ENCODE assay signal across 8 mouse cellular contexts in genomic region chr2:181764600-181764999, GRCm38 (mm10). TPM values are rescaled to one million over a fixed set of nuclear protein-coding genes. Genes with fewer than 3 reads are reported as not detected.
DNase-seq lines count a peak whose midpoint lies in the region; ATAC-seq and TF ChIP-seq lines count a peak whose summit lies in the region.

No protein-coding gene starts in this region.

- TF ChIP-seq EP300 in MEL (IDR thresholded peaks at IDR 0.05; ENCODE audit: low read depth in 1 of 2, low read length in 2 of 2), result no peak

- H3K27me3 ChIP-seq in intestine, embryonic 15.5 days (replicated peaks), result no peaks in the 10 kb centered on the region; the same call in 1 of the 2 replicates
- peaks cover 4% of the 10 kb centered on the region; the same call in 1 of the 2 replicates for H3K27me3 ChIP-seq in intestine, embryonic 16.5 days (replicated peaks; ENCODE audit: control insufficient read depth, insufficient read depth, low read length)
- peaks cover 0 to 1% of the 10 kb centered on the region in 2 experiments; a peak in 2 of 4 replicates for H3K27me3 ChIP-seq in MEL (ENCODE audit: control insufficient read depth in 1 of 2, insufficient read depth in 2 of 2, low read length in 2 of 2)
- no peaks in the 10 kb centered on the region for H3K27me3 ChIP-seq in hindbrain, embryonic 15.5 days
- no peaks in the 10 kb centered on the region for H3K27me3 ChIP-seq in midbrain, embryonic 10.5 days (ENCODE audit: low read depth, poor library complexity, severe bottlenecking)

- no peak for TF ChIP-seq CTCF in MEL (IDR thresholded peaks at IDR 0.05 in 2 of 3, conservative IDR thresholded peaks at IDR 0.05 in 1 of 3; ENCODE audit: control insufficient read depth in 1 of 3, insufficient read depth in 1 of 3, low read depth in 2 of 3, low read length in 3 of 3, poor library complexity in 1 of 3, severe bottlenecking in 1 of 3)

- no peak overlapping the region for H3K4me3 ChIP-seq in intestine, embryonic 15.5 days (replicated peaks)
- H3K4me3 ChIP-seq in intestine, embryonic 16.5 days (ENCODE audit: low read length), result no peak overlapping the region
- no peak overlapping the region for H3K4me3 ChIP-seq in MEL (ENCODE audit: control insufficient read depth in 1 of 2, insufficient read depth in 1 of 2, low read depth in 2 of 2, low read length in 2 of 2)
- H3K4me3 ChIP-seq in hindbrain, embryonic 15.5 days, result peak overlapping the region; percentile 28
- H3K4me3 ChIP-seq in midbrain, embryonic 10.5 days, result peak overlapping the region; percentile 54

- no peak overlapping the region for H3K9ac ChIP-seq in intestine, embryonic 15.5 days
- no peak overlapping the region for H3K9ac ChIP-seq in intestine, embryonic 16.5 days (ENCODE audit: low read depth, low read length)
- H3K9ac ChIP-seq in MEL (ENCODE audit: control insufficient read depth, low read depth, low read length, poor library complexity, severe bottlenecking), result no peak overlapping the region
- H3K9ac ChIP-seq in hindbrain, embryonic 15.5 days, result 0 out of 2 replicates have a peak overlapping the region, but pooled peaks have one; percentile 12

- peak; percentile 32 for DNase-seq in MEL (ENCODE audit: low read depth, low spot score)
- peak; percentile 60 to 75 for DNase-seq in cerebellum, postnatal 14 days
- DNase-seq in midbrain, embryonic 10.5 days (ENCODE audit: low spot score), result peak; percentile 76
- DNase-seq in frontal cortex, postnatal 36 days (ENCODE audit: low spot score in 2 of 2), result no peak

- no peaks in the 10 kb centered on the region for H3K36me3 ChIP-seq in intestine, embryonic 15.5 days
- H3K36me3 ChIP-seq in intestine, embryonic 16.5 days (ENCODE audit: control insufficient read depth, insufficient read depth, low read length), result no peaks in the 10 kb centered on the region
- H3K36me3 ChIP-seq in MEL (ENCODE audit: control insufficient read depth in 1 of 2, insufficient read depth in 2 of 2, low read length in 2 of 2), result no peaks in the 10 kb centered on the region
- no peaks in the 10 kb centered on the region for H3K36me3 ChIP-seq in hindbrain, embryonic 15.5 days
- H3K36me3 ChIP-seq in midbrain, embryonic 10.5 days, result no peaks in the 10 kb centered on the region

- 0 out of 2 replicates have a peak, but pooled peaks have one; percentile 61 for ATAC-seq in intestine, embryonic 15.5 days
- no peak for ATAC-seq in intestine, embryonic 16.5 days
- ATAC-seq in hindbrain, embryonic 15.5 days (ENCODE audit: low FRiP score, low read depth), result no peak
- ATAC-seq in erythroid progenitor cell, adult 5-6 weeks (replicated peaks; ENCODE audit: low FRiP score, poor library complexity, severe bottlenecking), result no peak

- H3K9me3 ChIP-seq in intestine, embryonic 15.5 days, result no peaks in the 10 kb centered on the region
- no peaks in the 10 kb centered on the region for H3K9me3 ChIP-seq in intestine, embryonic 16.5 days (ENCODE audit: control insufficient read depth, low read length)
- H3K9me3 ChIP-seq in MEL (replicated peaks; ENCODE audit: insufficient read depth, low read length), result no peaks in the 10 kb centered on the region
- H3K9me3 ChIP-seq in hindbrain, embryonic 15.5 days, result no peaks in the 10 kb centered on the region
- no peaks in the 10 kb centered on the region for H3K9me3 ChIP-seq in midbrain, embryonic 10.5 days (replicated peaks)

- H3K79me2 ChIP-seq in MEL (ENCODE audit: control insufficient read depth, insufficient read depth, low read length, poor library complexity), result no peaks in the 10 kb centered on the region

- TF ChIP-seq RAD21 in MEL (IDR thresholded peaks at IDR 0.05; ENCODE audit: low read depth, low read length), result no peak

- H3K4me2 ChIP-seq in intestine, embryonic 15.5 days (replicated peaks), result no peak overlapping the region
- no peak overlapping the region for H3K4me2 ChIP-seq in intestine, embryonic 16.5 days (ENCODE audit: low read depth, low read length)
- peak overlapping the region; percentile 71 for H3K4me2 ChIP-seq in hindbrain, embryonic 15.5 days

- no peak for TF ChIP-seq POLR2A in MEL (IDR thresholded peaks at IDR 0.05; ENCODE audit: control insufficient read depth in 1 of 2, insufficient read depth in 1 of 2, low read depth in 1 of 2, low read length in 2 of 2, poor library complexity in 1 of 2)

- WGBS in intestine, embryonic 15.5 days, result 2% methylated on average over 10 of the region's 10 CpGs
- 2% methylated on average over 10 of the region's 10 CpGs for WGBS in intestine, embryonic 16.5 days
- WGBS in hindbrain, embryonic 15.5 days, result 2% methylated on average over 10 of the region's 10 CpGs
- WGBS in midbrain, embryonic 10.5 days, result 1% methylated on average over 10 of the region's 10 CpGs

- H3K4me1 ChIP-seq in intestine, embryonic 15.5 days (replicated peaks), result no peaks in the 10 kb centered on the region
- H3K4me1 ChIP-seq in intestine, embryonic 16.5 days (ENCODE audit: control insufficient read depth, insufficient read depth, low read length), result no peaks in the 10 kb centered on the region
- H3K4me1 ChIP-seq in MEL (ENCODE audit: control insufficient read depth in 1 of 2, insufficient read depth in 2 of 2, low read length in 2 of 2), result no peaks in the 10 kb centered on the region
- H3K4me1 ChIP-seq in hindbrain, embryonic 15.5 days (replicated peaks), result peaks cover 52% of the 10 kb centered on the region
- peaks cover 73% of the 10 kb centered on the region for H3K4me1 ChIP-seq in midbrain, embryonic 10.5 days

- H3K27ac ChIP-seq in intestine, embryonic 15.5 days, result no peak overlapping the region
- H3K27ac ChIP-seq in intestine, embryonic 16.5 days (ENCODE audit: low read length), result no peak overlapping the region
- H3K27ac ChIP-seq in MEL (ENCODE audit: control insufficient read depth, low read depth, low read length), result no peak overlapping the region
- H3K27ac ChIP-seq in hindbrain, embryonic 15.5 days (replicated peaks), result peak overlapping the region; percentile 80
- peak overlapping the region; percentile 90 for H3K27ac ChIP-seq in midbrain, embryonic 10.5 days (replicated peaks)

TF ChIP-seq in MEL, 35 proteins besides CTCF, POLR2A, EP300 and RAD21:
- no peak for TF ChIP-seq NELFE (IDR thresholded peaks at IDR 0.05; ENCODE audit: low read depth, low read length)

RNA-seq across cellular contexts. Expression of gene Myt1, which starts 1.5 kb away (rescaled TPM):
- 2.4 and 2.7 TPM in 2 replicates for polyA plus RNA-seq in intestine, embryonic 15.5 days (2015; fragmentation: Nextera tagmentation; extraction: Ambion mirVana)
- 1.4 and 1.7 TPM in 2 replicates for polyA plus RNA-seq in intestine, embryonic 16.5 days (2015; fragmentation: Nextera tagmentation; extraction: Ambion mirVana)
- not detected in 2 replicates for total RNA-seq in MEL (2012; rRNA removed)
- not detected for polyA plus RNA-seq in MEL (2012; ENCODE audit: insufficient read depth in 1 of 2, insufficient read length in 2 of 2, low read depth in 1 of 2, low replicate concordance in 2 of 2, missing spikeins in 1 of 2)
- polyA plus RNA-seq in hindbrain, embryonic 15.5 days (2015; fragmentation: Nextera tagmentation; extraction: Ambion mirVana), result 14.8 and 19.1 TPM in 2 replicates
- polyA plus RNA-seq in midbrain, embryonic 10.5 days (2016; fragmentation: Nextera tagmentation; extraction: Ambion mirVana), result 14.3 and 33.2 TPM in 2 replicates
- not detected in 2 replicates for total RNA-seq in erythroid progenitor cell, adult 5-6 weeks (2015; ENCODE audit: low replicate concordance)
- total RNA-seq in erythroid progenitor cell, adult 5-6 weeks (2017; ENCODE audit: low replicate concordance), result not detected in 2 replicates

RNA-seq across cellular contexts. Expression of gene Oprl1, which starts 49.8 kb away (rescaled TPM):
- polyA plus RNA-seq in intestine, embryonic 15.5 days (2015; fragmentation: Nextera tagmentation; extraction: Ambion mirVana), result 1.6 and 1.7 TPM in 2 replicates
- polyA plus RNA-seq in intestine, embryonic 16.5 days (2015; fragmentation: Nextera tagmentation; extraction: Ambion mirVana), result 1.2 and 1.7 TPM in 2 replicates
- 0.04 TPM in 1 of 2 replicates, not detected in the other for total RNA-seq in MEL (2012; rRNA removed)
- under 1 TPM in 1 of 2 experiments, not detected in 1; 0.25 TPM for polyA plus RNA-seq in MEL (2012; ENCODE audit: insufficient read depth in 1 of 2, insufficient read length in 2 of 2, low read depth in 1 of 2, low replicate concordance in 2 of 2, missing spikeins in 1 of 2)
- 83.9 and 86.4 TPM in 2 replicates for polyA plus RNA-seq in hindbrain, embryonic 15.5 days (2015; fragmentation: Nextera tagmentation; extraction: Ambion mirVana)
- 6.4 and 14.5 TPM in 2 replicates for polyA plus RNA-seq in midbrain, embryonic 10.5 days (2016; fragmentation: Nextera tagmentation; extraction: Ambion mirVana)
- not detected in 2 replicates for total RNA-seq in erythroid progenitor cell, adult 5-6 weeks (2015; ENCODE audit: low replicate concordance)
- total RNA-seq in erythroid progenitor cell, adult 5-6 weeks (2017; ENCODE audit: low replicate concordance), result not detected in 2 replicates

Comparison
In these comparisons a context has a peak if more than half of its experiments do, and no peak if none do; other contexts are left out.
1. H3K27ac ChIP-seq: peak in hindbrain, embryonic 15.5 days (single experiment) and midbrain, embryonic 10.5 days (single experiment); none in intestine, embryonic 15.5 days (single experiment), intestine, embryonic 16.5 days (single experiment) and MEL (single experiment).
2. H3K4me3 ChIP-seq: peak in hindbrain, embryonic 15.5 days (single experiment) and midbrain, embryonic 10.5 days (single experiment); none in intestine, embryonic 15.5 days (single experiment), intestine, embryonic 16.5 days (single experiment) and MEL (0 of 2).
3. DNase-seq: peak in MEL (single experiment), cerebellum, postnatal 14 days (2 of 2) and midbrain, embryonic 10.5 days (single experiment); none in frontal cortex, postnatal 36 days (0 of 2).